Mouse (Mus musculus) bone marrow macrophage, adult 2 months (primary cell): ENCODE measurements at regions not wholly inside any gene's neighbourhood (a gene's known extent, or its start where the extent isn't known, plus 50 kb on each side); places are given as distances from the start of the nearest gene placed in this dataset.

Source experiments
- CTCF ChIP-seq: IDR thresholded peaks from 2 replicates; pipeline ENCODE4 v1.5.1; 2012; ENCODE audit warnings: low read depth, mild to moderate bottlenecking, low read length, moderate library complexity
- POLR2A ChIP-seq: IDR thresholded peaks from 2 replicates; pipeline ENCODE4 v1.6.1; 2012; ENCODE audit warnings: mild to moderate bottlenecking, low read depth, low read length, borderline replicate concordance

DNA sequence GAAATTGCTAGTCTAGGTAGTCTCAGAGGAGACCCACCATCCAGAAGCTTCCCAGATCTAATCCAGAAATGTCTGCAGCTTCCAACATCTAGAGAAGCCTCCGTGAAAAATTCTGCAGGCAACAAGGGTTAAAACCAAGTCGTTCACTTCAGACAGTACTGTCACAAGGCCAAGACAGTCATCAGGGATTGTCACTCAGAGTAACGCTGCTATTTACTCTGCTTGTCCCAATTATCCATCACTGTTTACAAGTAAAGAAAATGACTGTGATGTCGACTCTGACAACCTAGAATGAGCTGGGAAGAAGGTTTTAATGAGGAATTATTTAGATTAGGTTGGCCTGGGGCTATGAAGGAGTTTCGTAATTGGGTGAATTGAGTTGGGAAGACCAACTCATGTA lies 82.1 kb upstream of the Rasgrf1 start:
- TF ChIP-seq POLR2A (no peak), CTCF (no peak)
